Comparison of ENCODE assay signal across 26 mouse cellular contexts in genomic region chr4:116677808-116678207, GRCm38 (mm10).
"Had no signal": no experiment of that assay in that cellular context is flagged by ENCODE, and none has a peak within 500 bp of the region (broad histone marks: within the 10 kb centered on the region; RNA-seq: fewer than 3 reads in every experiment).

No protein-coding gene starts in this region.

- H3K4me1 ChIP-seq: heart, embryonic 12.5 days; hindbrain, embryonic 10.5 days; hindbrain, embryonic 12.5 days; limb, embryonic 10.5 days; limb, embryonic 12.5 days had no signal

- H3K9me3 ChIP-seq: heart, embryonic 10.5 days; heart, embryonic 12.5 days; hindbrain, embryonic 10.5 days; hindbrain, embryonic 12.5 days; intestine, embryonic 15.5 days; limb, embryonic 10.5 days; limb, embryonic 12.5 days; liver, embryonic 13.5 days had no signal

- H3K4me2 ChIP-seq: heart, embryonic 12.5 days; hindbrain, embryonic 12.5 days; hindbrain, embryonic 14.5 days; intestine, embryonic 15.5 days; limb, embryonic 12.5 days; liver, embryonic 11.5 days; liver, embryonic 13.5 days had no signal

- H3K9ac ChIP-seq: heart, embryonic 12.5 days; hindbrain, embryonic 12.5 days; hindbrain, embryonic 14.5 days; intestine, embryonic 15.5 days; limb, embryonic 12.5 days; liver, embryonic 13.5 days had no signal

- ATAC-seq: hindbrain, embryonic 16.5 days; inflammation-experienced regulatory T-cells, adult 6 months; intestine, embryonic 15.5 days; intestine, postnatal 0 days had no signal

- H3K36me3 ChIP-seq: heart, embryonic 10.5 days; heart, embryonic 12.5 days; hindbrain, embryonic 10.5 days; hindbrain, embryonic 12.5 days; intestine, embryonic 15.5 days; limb, embryonic 10.5 days; limb, embryonic 12.5 days; liver, embryonic 13.5 days had no signal

- H3K27me3 ChIP-seq: heart, embryonic 12.5 days; hindbrain, embryonic 12.5 days; intestine, embryonic 15.5 days; limb, embryonic 12.5 days had no signal

- DNase-seq: gastrocnemius, adult 2 months; gastrocnemius, postnatal 10 days; gastrocnemius, postnatal 25 days; heart, adult 18-20 months; heart, postnatal 14 days; heart, postnatal 36 days; kidney, adult 18-20 months; kidney, adult 8-10 months; kidney, postnatal 14 days; kidney, postnatal 36 days; layer of hippocampus, adult 9-11 months; liver; liver, embryonic 13.5 days had no signal

- H3K27ac ChIP-seq: gastrocnemius, adult 2 months; heart, embryonic 10.5 days; hindbrain, embryonic 10.5 days; hindbrain, embryonic 12.5 days; hindbrain, embryonic 14.5 days; intestine, embryonic 15.5 days; left cerebral cortex, adult 2 months; limb, embryonic 10.5 days; limb, embryonic 12.5 days; liver, embryonic 13.5 days had no signal

- H3K4me3 ChIP-seq: gastrocnemius, adult 2 months; heart, embryonic 10.5 days; heart, embryonic 12.5 days; hindbrain, embryonic 10.5 days; hindbrain, embryonic 12.5 days; intestine, embryonic 15.5 days; left cerebral cortex, adult 2 months; limb, embryonic 10.5 days; limb, embryonic 12.5 days; liver, embryonic 13.5 days had no signal
